In the genomic region with DNA sequence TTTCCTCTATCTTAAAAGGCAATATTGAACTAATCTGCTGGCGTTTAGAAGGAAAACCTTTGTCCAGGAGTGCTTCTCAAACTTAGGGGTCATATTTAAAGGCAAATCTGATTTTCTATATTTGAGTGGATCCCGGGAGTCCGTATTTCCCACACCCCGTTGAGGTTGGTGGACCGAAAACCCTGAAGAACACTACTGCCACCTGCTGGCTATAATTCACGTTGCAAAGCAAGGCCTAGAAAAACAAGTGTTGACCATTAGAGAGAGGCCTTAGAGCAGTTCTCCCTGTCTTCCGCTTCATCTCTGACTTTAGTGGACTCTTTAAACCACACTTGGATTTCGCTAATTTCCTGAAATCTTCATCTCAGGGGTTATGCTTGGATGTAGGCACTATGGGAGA, we compare ENCODE assay signal across 9 mouse cellular contexts.
A peak's percentile ranks its signal among the peaks of the same experiment; 100 is the strongest.
DNase-seq lines count a peak whose midpoint lies in the region; ATAC-seq and TF ChIP-seq lines count a peak whose summit lies in the region.
"Had no signal": no experiment of that assay in that cellular context is flagged by ENCODE, and none has a peak within 500 bp of the region (broad histone marks: within the 10 kb centered on the region; RNA-seq: fewer than 3 reads in every experiment).

No protein-coding gene starts in this region.

- DNase-seq in adrenal gland, postnatal 14 days, result peak; percentile 84
- DNase-seq in embryo, embryonic 11.5 days (ENCODE audit: low read depth, low spot score), result peak; percentile 59
- DNase-seq in gastrocnemius, postnatal 25 days, result peak; percentile 42
- peak; percentile 73 for DNase-seq in kidney, adult 2 months
- peak; percentile 87 for DNase-seq in limb, embryonic 11.5 days (ENCODE audit: low spot score)
- peak; percentile 62 for DNase-seq in ovary, postnatal 10 days (ENCODE audit: low spot score)
- peak; percentile 28 for DNase-seq in urinary bladder, postnatal 10 days (ENCODE audit: low spot score)

- no peaks in the 10 kb centered on the region; the same call in 1 of the 2 replicates for H3K27me3 ChIP-seq in E14TG2a.4 (ENCODE audit: insufficient read depth, low read length)
- no peaks in the 10 kb centered on the region for H3K27me3 ChIP-seq in kidney, adult 2 months (replicated peaks; ENCODE audit: control insufficient read depth, insufficient read depth, low read length)
- H3K27me3 ChIP-seq in limb, embryonic 11.5 days (ENCODE audit: control insufficient read depth, insufficient read depth, low read length), result no peaks in the 10 kb centered on the region
- H3K27me3 ChIP-seq: liver, embryonic 15.5 days had no signal

- TF ChIP-seq CTCF in E14TG2a.4 (conservative IDR thresholded peaks at IDR 0.05; ENCODE audit: low read length), result peak; percentile 81
- TF ChIP-seq CTCF in kidney, adult 2 months (conservative IDR thresholded peaks at IDR 0.05; ENCODE audit: insufficient read depth, insufficient read length, low read depth, low read length), result peak; percentile 67

- TF ChIP-seq POLR2A in kidney, adult 2 months (IDR thresholded peaks at IDR 0.05; ENCODE audit: low read depth, low read length), result no peak

- no peaks in the 10 kb centered on the region for H3K9me3 ChIP-seq in E14TG2a.4 (ENCODE audit: low read length)
- H3K9me3 ChIP-seq in limb, embryonic 11.5 days (ENCODE audit: control insufficient read depth, low read length), result no peaks in the 10 kb centered on the region
- H3K9me3 ChIP-seq: liver, embryonic 15.5 days had no signal

- H3K4me3 ChIP-seq in E14TG2a.4 (replicated peaks; ENCODE audit: low read length), result no peak overlapping the region
- no peak overlapping the region for H3K4me3 ChIP-seq in kidney, adult 2 months (ENCODE audit: insufficient read depth, low read depth, low read length)
- H3K4me3 ChIP-seq in limb, embryonic 11.5 days (ENCODE audit: low read depth, low read length), result no peak overlapping the region
- H3K4me3 ChIP-seq: liver, embryonic 15.5 days had no signal

- H3K4me2 ChIP-seq in limb, embryonic 11.5 days (ENCODE audit: low read depth, severe bottlenecking), result no peak overlapping the region
- H3K4me2 ChIP-seq: liver, embryonic 15.5 days had no signal

- 18% methylated on average over 8 of the region's 8 CpGs for WGBS in kidney, adult 2 months
- 42% methylated on average over 8 of the region's 8 CpGs for WGBS in limb, embryonic 11.5 days

- H3K9ac ChIP-seq in limb, embryonic 11.5 days (ENCODE audit: low read length), result no peak overlapping the region
- H3K9ac ChIP-seq: liver, embryonic 15.5 days had no signal

- no peak overlapping the region for H3K27ac ChIP-seq in kidney, adult 2 months (ENCODE audit: insufficient read depth, low read depth, low read length)
- no peak overlapping the region for H3K27ac ChIP-seq in limb, embryonic 11.5 days (replicated peaks; ENCODE audit: low read depth, low read length)
- H3K27ac ChIP-seq: liver, embryonic 15.5 days had no signal

- ATAC-seq in limb, embryonic 11.5 days (ENCODE audit: insufficient number of reproducible peaks, low FRiP score, low TSS enrichment, low read depth), result no peak

- H3K36me3 ChIP-seq in E14TG2a.4 (ENCODE audit: insufficient read depth, low read length), result no peaks in the 10 kb centered on the region
- H3K36me3 ChIP-seq in kidney, adult 2 months (ENCODE audit: control insufficient read depth, insufficient read depth, low read length), result no peaks in the 10 kb centered on the region
- no peaks in the 10 kb centered on the region for H3K36me3 ChIP-seq in limb, embryonic 11.5 days (ENCODE audit: control insufficient read depth, insufficient read depth, low read length)
- H3K36me3 ChIP-seq: liver, embryonic 15.5 days had no signal

- peaks cover 27% of the 10 kb centered on the region for H3K4me1 ChIP-seq in E14TG2a.4 (replicated peaks; ENCODE audit: low read depth, low read length)
- peaks cover 2% of the 10 kb centered on the region; the same call in 1 of the 2 replicates for H3K4me1 ChIP-seq in kidney, adult 2 months (ENCODE audit: control insufficient read depth, insufficient read depth, low read length)
- H3K4me1 ChIP-seq in limb, embryonic 11.5 days (ENCODE audit: control insufficient read depth, insufficient read depth, low read length), result no peaks in the 10 kb centered on the region
- H3K4me1 ChIP-seq: liver, embryonic 15.5 days had no signal

Comparison
In these comparisons a context has a peak if more than half of its experiments do, and no peak if none do; other contexts are left out.
1. DNase-seq: peak in every context shown above with its lines; median percentile 87 in limb, embryonic 11.5 days; 84 in adrenal gland, postnatal 14 days; 73 in kidney, adult 2 months; 62 in ovary, postnatal 10 days; 59 in embryo, embryonic 11.5 days; 42 in gastrocnemius, postnatal 25 days; 28 in urinary bladder, postnatal 10 days.